Mouse (Mus musculus) fat pad, adult 2 months (tissue): Measurements from ENCODE around the gene Klhl9.

ENCODE experiments used
- DNase-seq: peaks from one replicate; pipeline ENCODE4 v3.0.0-alpha.2; 2011; ENCODE audit warnings: low read depth, low spot score; ENCODE audit errors: extremely low read depth

Gene Klhl9

GRCm38 (mm10) chr4:88718715-88719114, 3.5 kb downstream of the Klhl9 start:
- no peak for DNase-seq

GRCm38 (mm10) chr4:88715059-88715458, 7.2 kb downstream of the Klhl9 start:
- DNase-seq: peak; percentile 55

- DNase-seq: no peak
Measured at GRCm38 (mm10) chr4:88714281-88714680, 8.0 kb downstream of the Klhl9 start.

- DNase-seq: no peak
Measured at GRCm38 (mm10) chr4:88707128-88707826, 15.0 kb downstream of the Klhl9 start.

GRCm38 (mm10) chr4:88705924-88706323, 16.3 kb downstream of the Klhl9 start:
- DNase-seq: no peak

- no peak for DNase-seq
Measured at GRCm38 (mm10) chr4:88699301-88699700, 23.0 kb downstream of the Klhl9 start.

GRCm38 (mm10) chr4:88698781-88699180, 23.5 kb downstream of the Klhl9 start:
- DNase-seq: no peak

- DNase-seq: no peak
Measured at GRCm38 (mm10) chr4:88697753-88698152, 24.5 kb downstream of the Klhl9 start.

GRCm38 (mm10) chr4:88697108-88697507, 25.2 kb downstream of the Klhl9 start:
- no peak for DNase-seq

- DNase-seq: no peak
Measured at GRCm38 (mm10) chr4:88696237-88696884, 25.9 kb downstream of the Klhl9 start.

- no peak for DNase-seq
Measured at GRCm38 (mm10) chr4:88693392-88693791, 28.9 kb downstream of the Klhl9 start.

- DNase-seq: no peak
Measured at GRCm38 (mm10) chr4:88692537-88692936, 29.7 kb downstream of the Klhl9 start.

- no peak for DNase-seq
Measured at GRCm38 (mm10) chr4:88691259-88691658, 31.0 kb downstream of the Klhl9 start, which contains the start of gene Ifnab. TSS of gene Ifnab (minus strand) at chr4:88691359.

- DNase-seq: no peak
Measured at GRCm38 (mm10) chr4:88683812-88684211, 38.5 kb downstream of the Klhl9 start, which contains the start of gene Ifna2. TSS of gene Ifna2 (minus strand) at chr4:88683912.

- no peak for DNase-seq
Measured at GRCm38 (mm10) chr4:88681353-88681752, 40.9 kb downstream of the Klhl9 start.

- no peak for DNase-seq
Measured at GRCm38 (mm10) chr4:88680362-88680761, 41.9 kb downstream of the Klhl9 start.

GRCm38 (mm10) chr4:88676824-88677223, 45.4 kb downstream of the Klhl9 start, which contains the start of gene Ifna16:
TSS of gene Ifna16 (minus strand) at chr4:88676924.
- DNase-seq: no peak
